Mouse (Mus musculus): ENCODE results near the gene Tlcd1. TPM values are rescaled to one million over a fixed set of nuclear protein-coding genes. Genes with fewer than 3 reads are reported as not detected.
A peak's percentile ranks its signal among the peaks of the same experiment; 100 is the strongest.
"Not testable (repeated sequence)": the region's sequence is repeated elsewhere in the genome, so short reads cannot be mapped to it uniquely, and the experiment has no call there.

The Tlcd1 gene
- polyA plus RNA-seq, 1 experiment from 2014 or later, result 18.7 TPM

DNA sequence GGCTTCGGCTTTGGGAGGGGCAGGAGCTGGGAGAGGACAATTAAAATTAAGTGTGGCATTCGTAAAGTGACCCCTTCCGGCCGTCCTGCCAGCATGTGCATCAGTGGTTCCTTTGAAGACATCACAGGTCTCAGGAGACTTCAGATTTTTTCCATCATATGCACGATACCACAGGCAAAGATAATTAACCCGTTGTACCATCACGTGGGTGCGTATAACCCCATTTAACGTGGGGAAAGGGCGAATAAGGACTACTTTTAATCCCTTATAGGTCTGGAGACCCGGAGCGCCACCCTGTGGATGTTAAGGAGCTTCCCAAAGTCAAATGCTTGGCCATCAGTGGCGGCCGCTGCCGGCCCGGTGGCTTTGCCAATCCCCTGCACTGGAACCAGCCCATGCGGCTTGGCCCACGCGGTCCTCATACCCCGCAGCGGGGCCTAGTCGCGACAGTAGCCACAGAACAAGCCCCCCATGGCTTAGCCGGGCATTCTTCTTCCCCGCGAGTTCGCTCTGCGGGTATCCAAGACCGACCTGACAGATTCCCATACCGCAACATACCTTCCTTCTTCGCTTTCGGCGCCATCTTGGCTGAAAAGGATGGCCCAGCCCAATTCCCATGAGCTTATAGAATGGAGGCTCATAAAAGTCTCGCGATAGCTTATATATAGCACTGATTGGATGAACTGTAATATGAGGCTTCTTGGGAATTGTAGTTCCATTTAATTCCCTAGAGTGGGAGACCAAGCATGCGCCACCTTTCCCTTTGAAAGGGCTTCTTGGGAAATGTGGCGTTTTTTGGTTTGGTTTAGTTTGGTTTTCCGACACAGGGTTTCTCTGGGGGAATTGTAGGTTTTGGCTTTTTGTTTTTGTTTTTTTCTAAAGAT, 6.7 kb downstream of the Tlcd1 start, which contains the start of gene Rpl23a:
Gene Rpl23a (minus strand): TSS at position 624 of the 884 bp plus-strand sequence.
- under 1% methylated on average over 38 of the region's 38 CpGs for WGBS
- Histone ChIP-seq H3K9me3 (no peaks in the 10 kb centered on the region), H3K36me3 (peaks cover 31% of the 10 kb centered on the region), H3K4me3 (peak within 1 kb of the TSS; percentile 92), H3K27me3 (ENCODE audit: insufficient read depth, poor library complexity, severe bottlenecking) (no peaks in the 10 kb centered on the region), H3K27ac (peak within 1 kb of the TSS; percentile 96), H3K4me1 (peaks cover 49% of the 10 kb centered on the region)
- DNase-seq (ENCODE audit: low spot score), result peak; percentile 94

DNA sequence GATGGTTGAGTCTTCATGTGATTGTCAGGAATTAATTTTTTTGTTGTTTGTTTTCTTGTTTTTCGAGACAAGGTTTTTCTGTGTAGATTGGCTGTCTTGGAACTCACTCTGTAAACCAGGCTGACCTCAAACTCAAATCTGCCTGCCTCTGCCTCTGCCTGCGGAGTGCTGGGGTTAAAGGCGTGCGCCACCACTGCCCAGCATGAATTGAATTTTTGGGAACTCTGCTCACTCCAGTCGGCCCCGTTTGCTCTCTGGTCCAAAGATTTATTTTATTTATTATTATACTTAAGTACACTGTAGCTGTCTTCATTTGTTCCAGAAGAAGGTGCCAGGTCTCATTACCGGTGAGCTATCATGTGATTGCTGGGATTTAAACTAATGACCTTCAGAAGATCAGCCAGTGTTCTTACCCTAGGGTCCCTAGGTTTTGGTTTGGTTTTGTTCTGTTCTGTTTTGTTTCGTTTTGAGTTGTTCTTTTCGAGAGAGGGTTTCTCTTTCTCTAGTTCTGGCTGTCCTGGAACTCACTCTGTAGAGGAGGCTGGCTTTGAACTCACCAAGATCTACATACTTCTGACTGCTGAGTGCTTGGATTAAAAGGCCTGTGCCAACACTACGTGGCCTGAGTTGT, 7.5 kb downstream of the Tlcd1 start:
- Histone ChIP-seq H3K27ac (peak overlapping the region; percentile 96), H3K27me3 (ENCODE audit: insufficient read depth, poor library complexity, severe bottlenecking) (no peaks in the 10 kb centered on the region), H3K4me1 (peaks cover 48% of the 10 kb centered on the region), H3K4me3 (peak overlapping the region; percentile 92), H3K36me3 (peaks cover 31% of the 10 kb centered on the region), H3K9me3 (no peaks in the 10 kb centered on the region)
- WGBS, result 43% methylated on average over 10 of the region's 10 CpGs
- DNase-seq (ENCODE audit: low spot score), result no peak

DNA sequence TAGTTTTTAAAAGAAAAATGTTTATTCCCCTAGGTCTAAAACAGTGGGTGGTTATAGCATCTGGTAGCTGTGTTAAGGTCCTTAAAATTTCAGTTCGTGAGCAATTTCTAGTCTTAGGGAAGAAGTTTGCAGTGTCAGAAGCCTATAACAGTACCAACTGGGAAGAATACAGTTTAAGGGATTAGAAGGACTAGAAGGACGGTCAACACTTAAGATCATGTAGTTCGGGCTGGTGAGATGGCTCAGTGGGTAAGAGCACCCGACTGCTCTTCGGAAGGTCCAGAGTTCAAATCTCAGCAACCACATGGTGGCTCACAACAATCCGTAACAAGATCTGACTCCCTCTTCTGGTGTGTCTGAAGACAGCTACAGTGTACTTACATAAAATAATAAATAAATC, 8.2 kb downstream of the Tlcd1 start:
- peaks cover 49% of the 10 kb centered on the region for H3K4me1 ChIP-seq
- 94% methylated on average over 6 of the region's 6 CpGs for WGBS

DNA sequence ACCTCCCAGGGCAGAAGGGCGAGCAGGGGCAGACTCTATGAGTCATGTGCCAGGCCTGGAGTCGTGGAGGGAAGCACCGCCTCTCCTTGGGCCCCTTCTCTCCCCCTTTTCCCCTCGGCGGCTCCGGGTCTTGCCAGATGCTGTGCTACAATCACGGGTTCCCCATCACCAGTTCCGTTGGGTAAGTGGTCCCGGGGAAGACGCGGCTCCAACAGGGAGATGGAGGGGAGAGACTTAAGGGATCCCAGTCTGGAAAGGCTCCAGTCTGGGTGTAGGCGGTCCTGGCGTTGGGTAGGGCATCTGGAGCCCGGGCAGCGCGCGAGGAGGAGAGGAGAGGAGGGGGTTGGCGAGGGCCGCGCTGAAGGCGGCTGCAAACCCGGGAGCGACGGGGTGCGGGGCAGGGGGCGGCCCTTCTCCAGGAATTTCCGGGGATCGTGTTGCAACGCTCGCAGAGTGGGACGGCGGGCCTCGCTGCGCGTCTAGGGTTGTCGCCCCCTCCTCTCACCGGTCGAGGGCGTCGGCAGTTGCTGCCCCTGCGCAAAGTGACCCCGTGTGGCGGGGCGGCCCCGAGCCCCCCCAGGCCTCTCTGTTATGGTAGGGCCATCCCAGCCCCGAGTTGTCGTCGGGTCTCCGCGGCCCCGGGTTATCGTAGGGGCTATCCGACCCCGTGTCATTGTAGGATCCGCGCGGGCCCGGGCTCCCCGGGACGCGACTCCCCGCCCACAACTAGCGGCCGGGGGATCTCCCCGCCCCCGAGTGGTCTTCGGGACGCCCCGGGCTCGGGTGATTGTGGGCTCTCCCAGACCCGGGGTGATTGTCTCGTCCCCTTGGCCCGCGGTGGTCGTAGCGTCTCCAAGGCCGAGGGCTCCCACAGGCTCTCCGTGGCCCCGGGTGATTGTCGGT, 12.1 kb downstream of the Tlcd1 start, which contains the start of gene Rab34:
Gene Rab34 (plus strand): TSS at position 100 of the 903 bp plus-strand sequence.
- no peaks in the 10 kb centered on the region for H3K27me3 ChIP-seq (ENCODE audit: insufficient read depth, poor library complexity, severe bottlenecking)
- H3K4me1 ChIP-seq, result peaks cover 28% of the 10 kb centered on the region
- peak within 1 kb of the TSS; percentile 87 for H3K4me3 ChIP-seq
- H3K27ac ChIP-seq, result peak within 1 kb of the TSS; percentile 99
- H3K9me3 ChIP-seq, result no peaks in the 10 kb centered on the region
- H3K36me3 ChIP-seq, result peaks cover 29% of the 10 kb centered on the region
- WGBS, result under 1% methylated on average over 79 of the region's 80 CpGs
- peak; percentile 92 for DNase-seq (ENCODE audit: low spot score)

More for the DNA sequence above, 8.2 kb downstream of the Tlcd1 start:
- not testable (repeated sequence) for H3K27me3 ChIP-seq (ENCODE audit: insufficient read depth, poor library complexity, severe bottlenecking); H3K27ac ChIP-seq; H3K9me3 ChIP-seq; DNase-seq (ENCODE audit: low spot score)
- H3K4me3 ChIP-seq, result 0 out of 2 replicates have a peak overlapping the region, but pooled peaks have one; percentile 92
- H3K36me3 ChIP-seq, result peaks cover 26% of the 10 kb centered on the region

DNA sequence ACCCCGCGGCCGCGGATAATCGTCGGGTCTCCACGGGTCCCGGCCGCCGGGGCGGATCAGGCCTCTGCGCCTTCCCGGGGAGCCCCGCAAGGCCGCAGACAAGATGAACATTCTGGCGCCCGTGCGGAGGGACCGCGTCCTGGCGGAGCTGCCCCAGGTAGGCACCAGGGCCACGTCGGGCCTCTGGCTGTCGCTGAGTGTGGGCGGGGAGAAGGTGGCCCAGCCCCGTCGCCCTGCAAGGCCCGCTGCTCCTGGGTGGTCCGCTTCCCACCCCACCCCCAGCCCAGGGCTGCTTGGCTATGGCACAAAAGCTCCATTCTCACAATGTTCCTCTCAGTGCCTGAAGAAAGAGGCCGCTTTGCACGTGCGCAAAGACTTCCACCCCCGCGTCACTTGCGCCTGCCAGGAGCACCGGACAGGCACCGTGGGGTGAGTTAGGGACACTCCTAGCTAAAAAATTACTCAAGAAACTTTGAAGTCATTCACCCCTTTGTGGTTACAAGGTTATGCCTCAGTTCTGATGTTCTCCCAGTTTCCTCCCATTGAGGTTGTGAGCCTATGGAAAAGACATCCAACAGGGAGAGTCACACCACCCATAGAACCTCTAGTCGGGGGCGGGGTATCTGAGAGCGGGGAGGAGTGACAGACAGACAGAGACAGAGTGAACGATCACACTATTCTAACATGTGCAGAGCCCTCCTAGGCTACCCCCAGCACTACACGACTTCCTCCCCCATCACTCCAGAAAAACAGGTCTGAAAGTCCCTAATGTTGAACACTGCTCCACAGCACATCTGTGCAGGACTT, 12.9 kb downstream of the Tlcd1 start:
- no peaks in the 10 kb centered on the region for H3K9me3 ChIP-seq
- under 1% methylated on average over 42 of the region's 42 CpGs for WGBS
- peaks cover 29% of the 10 kb centered on the region for H3K36me3 ChIP-seq
- H3K4me3 ChIP-seq, result peak overlapping the region; percentile 87
- H3K27ac ChIP-seq, result peak overlapping the region; percentile 99
- peak; percentile 91 for DNase-seq (ENCODE audit: low spot score)
- no peaks in the 10 kb centered on the region for H3K27me3 ChIP-seq (ENCODE audit: insufficient read depth, poor library complexity, severe bottlenecking)
- peaks cover 26% of the 10 kb centered on the region for H3K4me1 ChIP-seq

DNA sequence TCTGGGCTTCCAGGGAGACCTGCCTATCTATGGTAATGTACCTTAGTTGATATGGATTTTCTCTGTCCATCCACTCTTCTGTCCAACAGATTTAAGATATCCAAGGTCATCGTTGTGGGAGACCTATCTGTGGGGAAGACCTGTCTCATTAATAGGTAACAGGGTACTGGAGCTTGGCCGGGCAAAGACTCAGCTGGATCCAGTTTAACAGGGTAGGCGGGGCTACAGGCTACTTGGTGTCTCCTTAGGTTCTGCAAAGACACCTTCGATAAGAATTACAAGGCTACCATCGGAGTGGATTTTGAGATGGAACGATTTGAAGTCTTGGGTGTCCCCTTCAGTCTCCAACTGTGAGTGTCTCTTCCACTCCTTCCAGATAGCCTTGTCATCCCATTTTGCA, 13.5 kb downstream of the Tlcd1 start:
- peaks cover 32% of the 10 kb centered on the region for H3K4me1 ChIP-seq
- H3K36me3 ChIP-seq, result peaks cover 29% of the 10 kb centered on the region
- no peak for DNase-seq (ENCODE audit: low spot score)
- H3K4me3 ChIP-seq, result peak overlapping the region; percentile 87
- H3K27ac ChIP-seq, result peak overlapping the region; percentile 99
- no peaks in the 10 kb centered on the region for H3K9me3 ChIP-seq
- 72% methylated on average over 6 of the region's 6 CpGs for WGBS
- no peaks in the 10 kb centered on the region for H3K27me3 ChIP-seq (ENCODE audit: insufficient read depth, poor library complexity, severe bottlenecking)

DNA sequence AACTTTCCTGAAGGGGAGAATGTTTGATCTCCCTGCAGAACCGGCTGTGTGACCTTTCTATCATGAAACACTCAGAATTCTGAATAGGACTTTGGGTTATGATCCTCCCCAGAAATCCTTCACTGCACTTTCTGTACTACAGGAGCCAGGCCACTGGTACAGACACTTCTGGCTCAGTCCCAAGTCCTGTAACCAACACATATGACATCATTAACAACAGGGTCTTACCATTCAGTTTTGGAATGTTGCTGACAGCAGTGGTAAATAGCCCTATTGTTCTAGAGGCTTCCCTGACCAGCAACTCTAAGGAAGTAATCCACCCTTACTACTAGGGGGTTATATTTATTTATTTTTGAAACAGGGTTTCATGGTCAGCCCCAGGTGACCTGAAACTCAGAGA, 16.6 kb downstream of the Tlcd1 start, which contains the start of gene Proca1:
Gene Proca1 (plus strand): TSS at position 280 of the 400 bp plus-strand sequence.
- Histone ChIP-seq H3K9me3 (no peaks in the 10 kb centered on the region), H3K36me3 (peaks cover 29% of the 10 kb centered on the region), H3K4me1 (peaks cover 39% of the 10 kb centered on the region), H3K27ac (peak within 1 kb of the TSS; percentile 85), H3K27me3 (ENCODE audit: insufficient read depth, poor library complexity, severe bottlenecking) (no peaks in the 10 kb centered on the region), H3K4me3 (peak within 1 kb of the TSS; percentile 59)
- DNase-seq (ENCODE audit: low spot score), result no peak
- 74% methylated on average over 1 of the region's 1 CpGs for WGBS

DNA sequence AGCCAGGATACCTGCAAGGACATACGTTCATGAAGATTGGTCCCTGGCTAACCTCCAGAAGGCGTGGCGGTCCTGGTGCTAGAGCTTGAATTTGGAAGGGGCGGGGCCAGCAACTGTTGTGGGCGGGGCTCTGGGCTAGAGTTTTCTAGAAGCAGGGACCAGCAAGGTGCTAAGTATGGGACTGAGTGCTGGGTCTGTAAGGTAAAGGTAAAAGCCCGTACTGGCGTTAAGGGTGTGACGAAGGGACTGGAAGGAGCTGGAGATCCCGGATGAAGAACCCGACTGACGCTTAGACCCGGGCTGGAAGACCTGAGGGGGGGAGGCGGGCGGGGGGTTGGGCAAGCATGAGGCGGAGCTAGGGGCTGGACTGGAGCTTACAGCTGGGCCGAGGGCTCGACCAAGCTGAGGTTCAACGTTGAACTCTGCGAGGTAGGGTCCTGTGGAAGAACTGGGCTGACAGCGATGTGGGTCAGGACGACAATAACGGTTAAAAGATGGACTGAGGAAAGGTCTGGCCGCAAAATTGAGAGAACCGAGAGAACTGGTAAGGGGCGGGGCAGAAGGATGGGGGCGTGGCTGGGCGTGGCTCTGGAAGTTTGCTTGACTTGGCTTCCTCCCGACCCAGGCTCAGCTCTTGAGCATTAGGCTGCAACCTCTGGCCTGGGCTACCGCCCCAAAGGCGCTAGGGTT, 18.0 kb downstream of the Tlcd1 start:
- Histone ChIP-seq H3K27ac (peak overlapping the region; percentile 85), H3K36me3 (peaks cover 29% of the 10 kb centered on the region), H3K4me3 (peak overlapping the region; percentile 59), H3K4me1 (peaks cover 26% of the 10 kb centered on the region), H3K27me3 (ENCODE audit: insufficient read depth, poor library complexity, severe bottlenecking) (no peaks in the 10 kb centered on the region), H3K9me3 (no peaks in the 10 kb centered on the region)
- DNase-seq (ENCODE audit: low spot score), result peak; percentile 93
- WGBS, result 3% methylated on average over 30 of the region's 30 CpGs

DNA sequence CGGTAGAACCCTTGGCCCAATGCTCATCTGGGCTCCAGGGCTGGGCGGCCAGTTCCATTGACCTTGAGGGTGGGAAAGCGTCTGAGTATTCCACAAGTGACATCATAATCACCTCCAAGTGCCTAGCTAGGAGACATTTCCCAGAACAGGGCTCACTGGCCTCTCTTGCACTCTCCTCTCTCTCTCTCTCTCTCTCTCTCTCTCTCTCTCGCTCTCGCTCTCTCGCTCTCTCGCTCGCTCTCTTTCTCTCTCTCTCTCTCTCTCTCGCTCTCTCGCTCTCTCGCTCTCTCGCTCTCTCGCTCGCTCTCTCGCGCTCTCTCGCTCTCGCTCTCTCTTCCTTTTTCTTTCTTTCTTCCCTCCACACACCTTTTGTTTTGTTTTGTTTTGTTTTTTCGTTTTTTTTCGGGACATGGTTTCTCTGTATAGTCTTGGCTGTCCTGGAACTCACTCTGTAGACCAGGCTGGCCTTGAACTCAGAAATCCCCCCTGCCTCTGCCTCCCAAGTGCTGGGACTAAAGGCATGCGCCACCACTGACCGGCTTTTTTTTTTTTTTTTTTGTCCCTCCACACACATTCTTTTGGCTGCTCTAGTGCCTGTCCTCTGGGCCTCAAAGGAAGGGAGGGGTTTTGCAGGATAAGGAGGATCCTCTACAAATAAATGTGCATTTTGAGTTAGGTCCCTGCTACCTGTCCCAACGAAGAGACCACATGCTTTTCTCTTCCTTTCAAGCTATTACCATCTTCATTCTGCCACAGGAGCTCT, 18.8 kb downstream of the Tlcd1 start:
- WGBS, result 49% methylated on average over 22 of the region's 23 CpGs
- Histone ChIP-seq H3K27ac (peak overlapping the region; percentile 85), H3K4me1 (peaks cover 20% of the 10 kb centered on the region), H3K4me3 (peak overlapping the region; percentile 59), H3K36me3 (peaks cover 28% of the 10 kb centered on the region), H3K27me3 (ENCODE audit: insufficient read depth, poor library complexity, severe bottlenecking) (no peaks in the 10 kb centered on the region), H3K9me3 (no peaks in the 10 kb centered on the region)
- no peak for DNase-seq (ENCODE audit: low spot score)

DNA sequence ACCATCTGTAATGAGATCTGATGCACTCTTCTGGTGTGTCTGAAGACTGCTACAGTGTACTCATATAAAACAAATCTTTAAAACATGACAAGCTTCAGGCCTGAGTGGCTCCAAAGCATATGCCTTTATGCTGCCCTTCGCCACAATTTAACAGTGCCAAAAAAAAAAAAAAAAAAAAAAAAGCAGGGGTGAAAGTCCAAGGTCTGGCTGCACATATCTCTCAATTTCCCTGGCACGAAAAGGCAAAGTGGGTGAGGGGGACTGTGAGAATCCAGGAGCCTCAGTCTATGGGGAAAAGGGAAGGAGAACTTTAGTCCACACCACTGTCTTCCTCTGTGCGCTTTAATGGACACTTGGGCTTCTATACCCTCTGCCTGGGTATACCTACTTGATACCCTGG, 25.9 kb downstream of the Tlcd1 start:
- WGBS, result 96% methylated on average over 3 of the region's 3 CpGs
- H3K36me3 ChIP-seq, result peaks cover 47% of the 10 kb centered on the region

DNA sequence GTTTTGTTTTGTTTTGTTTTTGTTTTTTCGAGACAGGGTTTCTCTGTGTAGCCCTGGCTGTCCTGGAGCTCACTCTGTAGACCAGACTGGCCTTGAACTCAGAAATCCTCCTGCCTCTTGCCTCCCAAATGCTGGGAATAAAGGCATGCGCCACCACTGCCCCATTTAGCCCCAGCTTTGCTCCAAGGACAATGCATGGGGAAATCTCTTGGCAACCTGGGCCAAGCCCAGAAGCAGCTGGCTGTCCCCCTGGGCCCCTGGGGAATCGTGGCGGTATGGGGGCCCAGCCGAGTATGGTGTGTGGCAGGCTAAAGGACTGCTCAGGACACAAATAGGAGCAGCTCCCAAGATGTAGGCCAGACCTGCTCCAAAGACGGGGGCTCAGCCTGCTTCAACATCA, 27.8 kb downstream of the Tlcd1 start:
- DNase-seq (ENCODE audit: low spot score), result no peak
- Histone ChIP-seq H3K36me3 (peaks cover 66% of the 10 kb centered on the region), H3K4me1 (no peaks in the 10 kb centered on the region; the same call in 1 of the 2 replicates), H3K9me3 (no peaks in the 10 kb centered on the region), H3K27ac (no peak overlapping the region), H3K4me3 (no peak overlapping the region), H3K27me3 (ENCODE audit: insufficient read depth, poor library complexity, severe bottlenecking) (no peaks in the 10 kb centered on the region)
- 85% methylated on average over 6 of the region's 6 CpGs for WGBS

More for the DNA sequence above, 25.9 kb downstream of the Tlcd1 start:
- Histone ChIP-seq H3K27me3 (ENCODE audit: insufficient read depth, poor library complexity, severe bottlenecking) (no peaks in the 10 kb centered on the region), H3K4me1 (no peaks in the 10 kb centered on the region; the same call in 1 of the 2 replicates), H3K9me3 (no peaks in the 10 kb centered on the region), H3K4me3 (no peak overlapping the region), H3K27ac (no peak overlapping the region)
- DNase-seq (ENCODE audit: low spot score), result no peak
